Mouse (Mus musculus) liver, postnatal 0 days (tissue): ENCODE measurements around the gene Ppara. TPM values are rescaled to one million over a fixed set of nuclear protein-coding genes. Genes with fewer than 3 reads are reported as not detected.

Source experiments
- ATAC-seq: fragments of 200-750 bp; cut with Nextera tagmentation; 2 replicates; pipeline ENCODE4 v1.8.0; 2017; ENCODE audit warnings: mild to moderate bottlenecking, moderate library complexity
- DNase-seq: peaks from one replicate; pipeline ENCODE4 v3.0.0-alpha.2; 2016
- H3K27ac ChIP-seq: fragments of 300-500 bp; sonication (generic); 2 replicates; pipeline ENCODE4 v1.5.1; 2014; ENCODE audit warnings: antibody characterized with exemption, moderate library complexity, mild to moderate bottlenecking, low read depth
- H3K27me3 ChIP-seq: fragments of 300-500 bp; sonication (generic); 2 replicates; pipeline ENCODE4 v1.6.1; 2014; ENCODE audit warnings: low read length, control low read depth, mixed read lengths; ENCODE audit not compliant: insufficient read depth
- H3K36me3 ChIP-seq: fragments of 300-500 bp; sonication (generic); replicated peaks from 2 replicates; pipeline ENCODE4 v1.6.1; 2014; ENCODE audit warnings: mild to moderate bottlenecking, control low read depth, low read length, moderate library complexity, mixed read lengths; ENCODE audit not compliant: insufficient read depth
- H3K4me1 ChIP-seq: fragments of 300-500 bp; sonication (generic); 2 replicates; pipeline ENCODE4 v1.6.1; 2014; ENCODE audit warnings: antibody characterized with exemption, mild to moderate bottlenecking, control low read depth; ENCODE audit not compliant: insufficient read depth
- H3K4me2 ChIP-seq: fragments of 300-500 bp; sonication (generic); 2 replicates; pipeline ENCODE4 v1.6.1; 2014; ENCODE audit warnings: low read depth, mild to moderate bottlenecking, low read length, moderate library complexity, mixed read lengths
- H3K4me3 ChIP-seq: fragments of 300-500 bp; sonication (generic); 2 replicates; pipeline ENCODE4 v1.5.1; 2014; ENCODE audit warnings: low read depth, low read length
- H3K9ac ChIP-seq: fragments of 300-500 bp; sonication (generic); replicated peaks from 2 replicates; pipeline ENCODE4 v1.6.1; 2014; ENCODE audit warnings: mild to moderate bottlenecking, moderate library complexity
- H3K9me3 ChIP-seq: fragments of 300-500 bp; sonication (generic); 2 replicates; pipeline ENCODE4 v1.6.1; 2016; ENCODE audit warnings: mild to moderate bottlenecking, control low read depth, low read length, mixed read lengths
- CTCF ChIP-seq: sonication (generic); IDR thresholded peaks from 2 replicates; pipeline ENCODE4 v1.5.1; 2016; ENCODE audit warnings: antibody characterized with exemption, low read depth
- EP300 ChIP-seq: IDR thresholded peaks from 2 replicates; pipeline ENCODE4 v1.6.1; 2016; ENCODE audit warnings: antibody characterized with exemption, low read depth, mild to moderate bottlenecking
- whole genome bisulfite sequencing: fragments of 180-500 bp; shearing (Covaris S2); extraction: QIAGEN DNeasy Blood & Tissue Kit; methylation state at CpG from one replicate; pipeline ENCODE4 v1.1.7; 2014; ENCODE audit not compliant: insufficient replicate concordance; 5-methylcytosine and 5-hydroxymethylcytosine counted together
- polyA plus RNA-seq: library from polyadenylated mRNA; unstranded; fragments of >200 nt; fragmentation: Nextera tagmentation; extraction: Ambion mirVana; gene quantifications from 2 replicates; pipeline ENCODE4 v1.2.1, GENCODE M21; 2015

The Ppara gene
- polyA plus RNA-seq, 1 experiment from 2014 or later: 185 TPM

DNA sequence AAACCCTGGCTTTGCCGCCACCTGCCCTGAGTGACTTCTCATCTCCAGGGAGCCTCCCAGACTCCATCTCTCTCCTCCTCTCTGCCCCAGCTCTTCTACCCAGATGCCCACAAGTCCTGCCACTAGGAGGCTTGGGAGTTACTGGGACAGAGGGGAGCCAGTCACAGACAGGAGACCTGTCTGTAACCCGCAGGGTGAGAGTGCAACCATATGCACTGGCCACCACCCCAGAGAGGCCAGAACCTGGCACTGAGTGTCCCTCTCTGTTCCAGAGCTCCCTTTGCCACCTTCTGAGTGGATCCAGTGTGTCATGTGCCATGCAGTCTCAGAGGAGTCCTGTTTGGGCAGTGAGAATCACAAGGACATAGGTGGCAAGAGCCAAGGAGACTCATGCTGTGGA, 17.0 kb upstream of the Ppara start:
- H3K9ac ChIP-seq: no peak overlapping the region
- H3K4me1 ChIP-seq: peaks cover 21% of the 10 kb centered on the region
- no peak overlapping the region for H3K4me2 ChIP-seq
- ATAC-seq: no peak
- H3K27me3 ChIP-seq: no peaks in the 10 kb centered on the region
- WGBS: 76% methylated on average over 2 of the region's 2 CpGs
- no peak overlapping the region for H3K27ac ChIP-seq
- TF ChIP-seq CTCF (peak; percentile 38), EP300 (no peak)
- no peak overlapping the region for H3K4me3 ChIP-seq
- DNase-seq: no peak
- H3K9me3 ChIP-seq: no peaks in the 10 kb centered on the region
- H3K36me3 ChIP-seq: no peaks in the 10 kb centered on the region

DNA sequence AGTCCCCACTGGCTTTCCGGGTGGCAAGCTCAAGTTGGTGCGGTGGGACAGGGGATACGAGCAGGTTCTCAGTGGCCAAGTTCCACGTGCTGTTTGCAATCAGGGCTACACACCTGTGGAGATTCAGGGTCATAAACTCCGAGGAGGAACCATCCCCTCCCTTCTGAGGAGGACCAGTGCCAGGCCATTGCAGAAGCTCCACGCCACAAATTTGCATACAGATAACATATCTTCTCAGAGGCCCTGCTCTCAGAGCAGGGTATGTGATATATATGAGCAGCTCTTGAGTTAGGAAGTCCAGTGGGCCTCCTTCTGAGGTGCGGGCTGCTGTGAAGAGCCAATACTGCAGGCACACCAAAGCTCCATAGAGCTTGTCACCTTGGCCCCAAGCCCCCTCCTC, 15.8 kb upstream of the Ppara start:
- TF ChIP-seq EP300: no peak
- TF ChIP-seq CTCF: no peak
- Histone ChIP-seq H3K4me3 (no peak overlapping the region), H3K36me3 (no peaks in the 10 kb centered on the region), H3K9me3 (no peaks in the 10 kb centered on the region), H3K27ac (no peak overlapping the region), H3K4me2 (no peak overlapping the region), H3K4me1 (peaks cover 21% of the 10 kb centered on the region), H3K9ac (no peak overlapping the region), H3K27me3 (no peaks in the 10 kb centered on the region)
- ATAC-seq (no peak), DNase-seq (no peak)
- 48% methylated on average over 7 of the region's 7 CpGs for WGBS

DNA sequence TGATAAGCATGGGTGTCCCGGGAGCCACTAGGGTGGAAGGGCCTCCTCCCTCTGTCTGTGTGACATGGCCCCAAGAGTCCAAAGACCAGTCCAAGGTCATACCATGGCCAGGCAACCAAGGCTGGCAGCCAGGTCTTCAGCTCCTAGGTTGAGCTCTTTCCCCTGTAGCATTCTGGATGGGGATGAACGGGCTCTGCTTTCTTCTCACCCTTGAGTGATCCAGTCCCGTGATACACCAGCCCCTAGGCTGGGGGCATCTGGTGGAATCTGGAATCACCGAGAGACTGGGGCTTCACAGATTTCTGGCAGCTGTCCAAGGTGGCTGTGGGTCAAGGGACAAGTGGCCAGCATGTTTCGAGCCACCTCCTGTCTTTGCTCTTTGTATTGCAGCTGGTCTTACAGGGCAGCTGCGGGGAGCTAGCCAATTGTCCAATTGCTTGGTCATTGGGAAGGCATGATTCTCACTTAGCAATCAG, 14.4 kb upstream of the Ppara start:
- H3K4me3 ChIP-seq: no peak overlapping the region
- H3K4me1 ChIP-seq: peaks cover 21% of the 10 kb centered on the region
- ATAC-seq: peak; percentile 81
- H3K9ac ChIP-seq: no peak overlapping the region
- no peak overlapping the region for H3K4me2 ChIP-seq
- H3K27ac ChIP-seq: peak overlapping the region; percentile 89
- no peaks in the 10 kb centered on the region for H3K36me3 ChIP-seq
- WGBS: 50% methylated on average over 6 of the region's 6 CpGs
- peak; percentile 35; the same call in 1 of the 2 replicates for TF ChIP-seq EP300
- TF ChIP-seq CTCF: no peak
- peak; percentile 64 for DNase-seq
- H3K27me3 ChIP-seq: no peaks in the 10 kb centered on the region
- H3K9me3 ChIP-seq: no peaks in the 10 kb centered on the region

DNA sequence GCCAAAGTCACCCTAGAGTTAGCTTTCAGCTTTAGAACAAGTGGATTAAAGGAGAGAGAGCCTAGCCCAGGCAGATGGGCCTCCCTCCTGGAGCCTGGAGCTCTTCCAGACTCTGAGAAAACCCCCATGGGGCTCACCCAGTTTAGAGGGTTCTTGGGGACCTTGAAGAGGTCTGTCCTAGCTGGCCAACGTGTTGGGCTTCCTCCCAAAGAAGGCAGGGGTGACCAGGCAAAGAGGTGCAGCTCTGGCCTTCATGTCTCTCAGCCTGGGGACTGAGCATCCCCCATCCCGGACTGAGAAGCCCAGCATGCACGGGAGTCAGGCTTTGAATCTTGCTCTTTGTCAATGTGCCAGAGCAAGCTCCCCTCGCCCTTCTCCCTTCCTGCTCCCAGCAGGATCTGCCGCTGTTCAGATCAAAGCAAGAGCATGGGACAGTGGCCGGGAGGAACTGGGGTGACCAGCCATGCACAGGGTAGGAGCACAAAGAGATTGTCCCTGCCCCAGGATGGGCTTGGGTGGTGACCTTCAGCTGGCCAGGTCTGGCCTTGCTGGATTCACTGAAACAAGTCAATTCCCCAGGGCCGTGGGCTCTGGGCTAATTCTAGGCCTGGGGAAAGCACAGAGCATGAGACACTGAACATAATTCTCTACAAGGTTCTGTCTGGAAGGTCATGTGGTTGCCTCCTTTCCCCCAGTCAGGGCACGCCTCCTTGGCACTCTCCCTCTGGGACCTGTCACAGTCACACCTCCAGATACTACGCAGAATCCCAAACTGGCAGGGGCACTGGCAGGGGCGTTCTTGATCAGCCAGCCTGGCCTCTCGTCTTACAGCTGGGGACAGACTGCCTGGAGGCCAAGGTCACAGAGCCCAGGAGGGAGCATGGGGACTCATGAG, 10.3 kb upstream of the Ppara start:
- TF ChIP-seq EP300: no peak
- no peak for TF ChIP-seq CTCF
- H3K4me1 ChIP-seq: peaks cover 16% of the 10 kb centered on the region
- H3K4me2 ChIP-seq: no peak overlapping the region
- H3K9ac ChIP-seq: no peak overlapping the region; the same call in 1 of the 2 replicates
- H3K36me3 ChIP-seq: no peaks in the 10 kb centered on the region
- DNase-seq (no peak), ATAC-seq (no peak)
- no peaks in the 10 kb centered on the region for H3K9me3 ChIP-seq
- no peaks in the 10 kb centered on the region for H3K27me3 ChIP-seq
- WGBS: 40% methylated on average over 11 of the region's 11 CpGs
- no peak overlapping the region for H3K4me3 ChIP-seq
- H3K27ac ChIP-seq: no peak overlapping the region

DNA sequence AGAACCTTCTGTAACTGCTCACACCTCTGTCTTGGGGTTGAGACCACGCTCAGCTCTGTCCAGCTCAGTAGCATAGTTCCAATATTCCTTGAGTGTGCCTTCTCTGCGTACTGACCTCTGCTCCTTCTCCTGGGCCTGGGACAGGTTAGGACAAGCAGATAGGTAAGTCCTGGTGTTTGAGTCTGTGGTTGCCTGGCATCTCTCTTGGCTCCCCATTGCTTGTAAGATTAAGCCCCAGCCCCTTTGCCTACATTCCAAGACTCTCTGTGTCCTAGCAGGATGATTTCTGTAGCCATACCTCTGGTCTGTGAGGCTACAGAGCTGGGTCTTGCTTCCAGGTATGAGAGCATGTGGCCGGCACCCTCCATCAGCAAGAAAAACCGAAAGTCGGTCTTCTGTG, 6.6 kb upstream of the Ppara start:
- no peak for ATAC-seq

DNA sequence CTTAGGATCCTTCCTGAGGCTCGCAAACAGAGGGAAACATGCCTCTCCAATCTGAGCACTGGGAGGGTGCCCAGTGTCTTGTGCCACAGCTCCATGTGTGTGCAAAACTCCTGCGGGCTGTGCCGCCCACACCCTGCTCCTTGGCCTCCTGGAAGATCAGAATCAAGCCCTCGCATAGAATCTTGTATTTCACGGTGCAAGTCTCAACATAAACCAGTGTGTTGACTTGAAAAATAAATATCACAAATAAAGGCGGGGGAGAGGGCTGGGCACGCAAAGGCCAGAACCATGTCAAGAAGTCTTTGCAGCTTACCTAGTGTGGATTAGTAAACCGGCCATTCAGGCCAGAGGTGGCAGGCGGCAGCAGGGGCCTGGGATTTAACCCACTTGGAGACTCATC, 5.5 kb upstream of the Ppara start:
- 70% methylated on average over 9 of the region's 9 CpGs for WGBS
- H3K27ac ChIP-seq: no peak overlapping the region
- peaks cover 1% of the 10 kb centered on the region; the same call in 1 of the 2 replicates for H3K27me3 ChIP-seq

More for the DNA sequence above, 6.6 kb upstream of the Ppara start:
- Histone ChIP-seq H3K4me2 (no peak overlapping the region), H3K36me3 (no peaks in the 10 kb centered on the region), H3K9ac (no peak overlapping the region), H3K9me3 (no peaks in the 10 kb centered on the region), H3K4me3 (no peak overlapping the region), H3K4me1 (peaks cover 7% of the 10 kb centered on the region), H3K27me3 (no peaks in the 10 kb centered on the region), H3K27ac (no peak overlapping the region)
- TF ChIP-seq EP300: no peak
- TF ChIP-seq CTCF: no peak
- WGBS: 79% methylated on average over 5 of the region's 5 CpGs
- no peak for DNase-seq

More for the DNA sequence above, 5.5 kb upstream of the Ppara start:
- no peak overlapping the region for H3K9ac ChIP-seq
- TF ChIP-seq EP300 (no peak), CTCF (no peak)
- H3K9me3 ChIP-seq: no peaks in the 10 kb centered on the region
- no peak overlapping the region for H3K4me3 ChIP-seq
- DNase-seq (no peak), ATAC-seq (no peak)
- peaks cover 12% of the 10 kb centered on the region for H3K4me1 ChIP-seq
- H3K4me2 ChIP-seq: no peak overlapping the region
- H3K36me3 ChIP-seq: no peaks in the 10 kb centered on the region
